Mouse (Mus musculus) B cell, adult 2 months (primary cell): ENCODE measurements around the gene Gstp2.
"Not testable (repeated sequence)": the region's sequence is repeated elsewhere in the genome, so short reads cannot be mapped to it uniquely, and the experiment has no call there.

Experiments
- DNase-seq, 2 experiments: peaks; one replicate each; pipeline ENCODE4 v3.0.0; 2022

Gstp2 gene

DNA sequence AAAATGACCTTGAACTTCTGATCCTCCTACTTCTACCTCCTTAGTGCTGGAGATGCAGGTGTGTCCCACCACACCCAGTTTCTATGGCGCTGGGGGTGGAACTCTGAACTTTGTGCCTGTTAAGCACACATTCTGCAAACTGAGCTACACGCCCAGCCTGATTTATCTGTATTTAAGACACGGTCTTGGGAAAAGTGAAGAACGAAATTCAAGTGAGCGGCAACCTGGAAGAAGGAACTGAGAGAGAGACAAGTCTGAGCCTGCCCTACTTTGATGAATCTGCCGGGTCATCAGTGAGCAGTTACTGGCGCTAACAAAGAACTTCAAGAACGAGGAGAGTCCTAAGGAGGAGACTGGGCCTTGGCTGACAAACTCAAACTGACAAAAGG is 1.0 kb upstream of the Gstp2 start:
- no peak for DNase-seq

DNA sequence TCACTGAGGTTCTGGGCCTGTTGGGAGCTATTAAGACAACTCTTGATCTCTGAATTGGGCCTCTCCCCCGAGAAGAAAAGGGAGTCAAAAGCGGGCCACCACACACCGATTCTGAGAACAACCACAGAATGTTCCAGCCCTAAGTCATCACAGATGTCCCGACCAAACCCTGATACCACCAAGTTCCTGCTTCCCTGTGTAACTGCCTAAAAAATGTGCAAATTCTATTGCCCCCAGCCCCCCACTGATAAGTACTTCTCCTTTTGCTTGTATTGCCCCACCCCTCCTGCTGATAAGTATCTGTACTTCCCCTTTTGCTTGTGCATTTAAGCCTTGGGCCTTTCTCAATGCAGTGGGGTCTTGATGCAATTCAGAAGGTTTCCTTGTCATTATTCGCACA is 1.7 kb downstream of the Gstp2 start:
- DNase-seq = peak in 1 of 2 experiments; percentile 28

DNA sequence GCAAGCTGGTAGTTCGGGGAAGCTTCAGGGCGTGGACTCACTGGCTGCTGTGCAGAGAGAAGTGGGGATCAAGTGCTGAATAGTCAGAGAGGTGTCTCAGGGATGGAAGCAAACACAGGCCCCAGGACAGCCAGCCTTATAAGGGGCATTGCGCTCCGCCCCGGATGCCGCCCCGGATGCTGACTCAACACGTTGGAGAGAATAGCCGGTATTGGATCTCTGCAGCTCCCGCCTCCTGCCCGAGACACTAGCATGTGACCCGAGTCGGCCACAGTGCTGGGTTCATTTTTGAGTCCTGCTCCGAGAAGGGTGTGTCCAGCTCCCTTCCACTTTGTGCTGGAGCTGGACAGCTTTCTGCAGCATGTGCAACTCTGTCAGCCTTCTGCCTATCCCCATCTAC is 3.7 kb downstream of the Gstp2 start:
- DNase-seq = peak in 1 of 2 experiments; percentile 17

DNA sequence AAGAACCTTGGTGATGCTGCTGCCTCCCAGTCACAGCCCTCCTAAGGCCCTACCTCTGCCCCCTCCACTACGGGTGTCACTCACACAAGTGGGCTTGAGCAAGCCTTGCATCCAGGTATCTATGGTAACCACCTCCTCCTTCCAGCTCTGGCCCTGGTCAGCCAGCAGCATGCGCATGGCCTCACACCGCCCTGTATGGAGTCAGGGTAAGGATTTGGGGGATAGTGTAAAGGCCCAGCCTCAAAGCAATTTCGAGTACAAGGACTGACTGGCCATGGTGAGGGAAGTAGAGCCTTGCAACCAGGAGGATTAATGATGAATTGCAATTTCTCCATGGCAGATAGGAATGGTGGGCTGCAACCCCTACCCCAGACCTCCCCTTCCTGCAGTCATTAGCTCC is 4.3 kb downstream of the Gstp2 start:
- not testable (repeated sequence) for DNase-seq

DNA sequence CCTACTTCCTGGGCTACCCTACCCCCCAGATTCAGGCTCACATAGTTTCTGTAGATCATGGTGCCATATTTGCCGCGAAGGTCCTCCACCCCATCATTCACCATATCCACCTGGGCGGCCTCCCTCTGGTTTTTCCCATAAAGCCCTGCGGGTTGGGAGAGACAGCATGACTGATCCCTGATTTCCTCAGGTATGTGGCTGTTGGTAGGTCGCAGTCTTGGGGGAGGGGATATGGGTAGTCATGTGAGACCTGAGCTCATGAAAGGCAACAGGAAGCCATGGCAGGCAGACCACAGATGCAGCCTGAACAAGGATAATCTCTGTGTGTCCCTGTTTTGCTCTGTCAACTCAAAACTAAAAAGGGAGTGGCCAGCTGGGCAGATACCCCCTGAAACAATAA is 4.9 kb downstream of the Gstp2 start:
- DNase-seq = not testable (repeated sequence)

DNA sequence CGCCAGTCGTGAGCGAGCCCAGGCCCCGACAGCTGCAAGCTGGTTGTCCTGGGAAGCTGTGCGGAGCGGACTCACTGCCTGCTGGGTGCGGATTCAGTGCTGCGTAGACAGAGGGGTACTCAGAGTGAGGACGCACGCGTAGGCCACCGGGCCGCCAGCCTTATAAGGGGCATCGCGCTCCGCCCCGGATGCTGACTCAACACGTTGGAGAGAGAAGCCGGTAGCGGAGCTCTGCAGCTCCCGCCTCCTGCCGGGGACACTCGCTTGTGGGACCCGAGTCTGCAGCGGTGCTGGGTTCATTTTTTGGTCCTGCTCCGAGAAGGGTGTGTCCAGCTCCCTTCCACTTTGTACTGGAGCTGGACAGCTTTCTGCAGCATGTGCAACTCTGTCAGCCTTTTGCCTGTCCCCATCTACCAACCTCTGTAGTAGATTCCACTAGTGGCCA is 8.0 kb downstream of the Gstp2 start, which contains the start of gene Gstp1:
TSS of gene Gstp1 (minus strand) at position 198 of the 445 bp plus-strand sequence.
- peak; percentile 84 to 86 for DNase-seq

DNA sequence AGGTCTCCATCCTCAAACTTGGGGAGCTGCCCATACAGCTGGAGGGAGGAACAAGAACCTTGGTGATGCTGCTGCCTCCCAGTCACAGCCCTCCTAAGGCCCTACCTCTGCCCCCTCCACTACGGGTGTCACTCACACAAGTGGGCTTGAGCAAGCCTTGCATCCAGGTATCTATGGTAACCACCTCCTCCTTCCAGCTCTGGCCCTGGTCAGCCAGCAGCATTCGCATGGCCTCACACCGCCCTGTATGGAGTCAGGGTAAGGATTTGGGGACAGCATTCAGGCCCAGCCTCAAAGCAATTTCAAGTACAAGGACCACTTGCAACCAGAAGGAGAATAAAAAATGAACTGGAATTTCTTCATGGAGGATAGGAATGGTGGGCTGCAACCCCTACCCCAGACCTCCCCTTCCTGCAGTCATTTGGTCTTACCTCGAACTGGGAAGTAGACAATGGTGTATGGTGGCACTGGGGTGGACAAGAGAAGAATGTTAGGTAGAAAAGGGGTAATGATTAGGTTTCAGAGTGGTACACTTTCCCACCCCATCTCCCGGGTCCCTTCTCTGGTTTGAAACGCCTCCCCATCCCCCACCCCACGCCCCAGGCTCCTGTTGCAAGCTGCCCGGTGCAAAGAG is 8.6 kb downstream of the Gstp2 start:
- DNase-seq = not testable (repeated sequence)

DNA sequence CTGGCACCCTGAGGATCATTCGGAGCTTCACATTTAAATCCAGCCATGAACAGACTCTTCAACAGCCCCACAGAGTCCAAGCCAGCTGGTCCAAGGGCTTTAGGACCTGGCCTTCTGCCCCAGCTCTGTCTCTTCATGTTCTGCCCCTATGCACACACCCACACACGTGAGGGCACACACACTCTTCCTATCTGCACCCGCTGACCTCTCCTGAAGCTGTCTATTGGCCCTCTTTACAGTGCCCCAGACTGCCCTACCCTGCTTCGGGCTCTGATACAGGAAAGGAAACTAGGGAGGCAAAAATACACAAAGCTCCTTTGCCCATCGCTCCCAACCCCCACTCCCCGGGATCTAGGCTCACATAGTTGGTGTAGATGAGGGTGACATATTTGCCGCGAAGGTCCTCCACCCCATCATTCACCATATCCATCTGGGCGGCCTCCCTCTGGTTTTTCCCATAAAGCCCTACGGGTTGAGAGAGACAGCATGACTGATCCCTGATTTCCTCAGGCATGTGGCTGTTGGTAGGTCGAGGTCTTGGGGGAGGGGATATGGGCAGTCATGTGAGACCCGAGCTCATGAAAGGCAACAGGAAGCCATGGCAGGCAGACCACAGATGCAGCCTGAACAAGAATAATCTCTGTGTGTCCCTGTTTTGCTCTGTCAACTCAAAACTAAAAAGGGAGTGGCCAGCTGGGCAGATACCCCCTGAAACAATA is 9.3 kb downstream of the Gstp2 start:
- DNase-seq = no peak

DNA sequence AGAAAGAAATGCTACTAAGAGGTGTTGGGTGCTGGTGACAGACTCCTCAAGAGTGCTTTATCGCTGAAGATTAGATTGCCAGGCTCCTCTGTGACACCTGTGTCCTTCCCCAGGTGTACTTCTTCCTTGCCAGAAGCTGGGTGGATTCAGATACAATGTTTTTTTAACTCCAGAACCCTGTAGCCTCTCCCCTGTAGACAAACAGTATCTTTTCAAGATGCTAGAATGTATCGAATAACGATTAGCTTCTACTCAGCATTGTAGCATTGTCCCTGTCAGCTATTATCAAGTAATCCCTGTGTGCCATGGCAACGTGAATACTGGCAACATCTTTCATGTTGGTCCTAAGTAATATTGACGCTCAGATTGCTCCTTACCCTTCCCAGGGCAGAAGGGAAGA is 12.1 kb downstream of the Gstp2 start:
- no peak for DNase-seq

DNA sequence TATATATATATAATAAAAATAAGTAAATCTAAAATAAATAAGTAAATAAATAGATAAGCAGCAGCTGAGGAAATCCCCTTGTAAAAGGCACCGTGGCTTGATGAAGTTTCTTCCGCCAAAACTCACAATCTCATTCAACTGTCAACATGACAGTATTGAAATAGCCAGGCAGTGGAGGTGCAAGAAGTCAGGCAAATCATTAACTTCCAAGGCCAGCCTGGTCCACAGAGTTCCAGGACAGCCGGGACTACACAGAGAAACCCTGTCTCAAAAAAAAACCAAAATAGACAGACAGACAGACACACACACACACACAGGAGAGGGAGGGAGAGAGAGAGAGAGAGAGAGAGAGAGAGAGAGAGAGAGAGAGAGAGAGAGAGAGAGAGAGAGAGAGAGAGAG is 12.5 kb downstream of the Gstp2 start:
- DNase-seq = no peak

DNA sequence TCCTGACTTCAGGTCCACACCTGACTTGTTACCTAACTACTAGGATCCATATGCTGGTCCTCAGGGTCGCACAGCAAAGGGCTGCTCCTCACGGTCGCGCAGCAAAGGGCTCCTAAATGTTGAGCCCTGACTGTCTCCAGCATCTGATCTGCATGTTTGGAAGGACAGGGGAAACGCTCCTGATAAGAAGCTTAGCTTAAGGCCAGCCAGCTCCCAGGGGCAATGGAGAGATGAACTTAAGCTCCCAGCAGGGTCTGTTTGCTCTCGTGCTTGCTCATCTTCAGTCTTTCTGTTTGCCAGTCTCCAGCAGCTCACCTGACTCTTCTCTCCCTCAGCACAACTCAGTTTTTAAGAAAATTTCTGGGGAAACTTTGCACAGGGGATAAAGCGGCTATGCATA is 13.2 kb downstream of the Gstp2 start:
- DNase-seq = no peak

DNA sequence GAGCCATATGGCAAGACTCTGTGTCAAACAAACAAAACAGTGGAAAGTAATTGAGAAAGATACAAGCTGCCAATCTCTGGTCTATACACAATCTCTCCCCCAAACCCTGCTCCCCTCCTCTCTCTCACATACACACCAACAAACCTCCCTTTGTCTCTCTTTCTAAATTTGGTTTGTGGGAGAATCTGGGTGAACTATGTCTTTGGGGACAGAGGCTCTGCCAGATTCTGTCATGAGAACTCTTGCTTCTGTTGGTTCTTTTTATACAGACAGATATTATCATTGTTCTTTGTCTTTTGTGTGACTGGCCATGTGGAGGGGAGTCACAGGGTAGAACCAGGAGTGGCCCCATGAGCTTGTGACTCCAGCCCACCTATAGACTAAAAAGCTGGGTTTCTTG is 18.2 kb downstream of the Gstp2 start:
- no peak for DNase-seq

DNA sequence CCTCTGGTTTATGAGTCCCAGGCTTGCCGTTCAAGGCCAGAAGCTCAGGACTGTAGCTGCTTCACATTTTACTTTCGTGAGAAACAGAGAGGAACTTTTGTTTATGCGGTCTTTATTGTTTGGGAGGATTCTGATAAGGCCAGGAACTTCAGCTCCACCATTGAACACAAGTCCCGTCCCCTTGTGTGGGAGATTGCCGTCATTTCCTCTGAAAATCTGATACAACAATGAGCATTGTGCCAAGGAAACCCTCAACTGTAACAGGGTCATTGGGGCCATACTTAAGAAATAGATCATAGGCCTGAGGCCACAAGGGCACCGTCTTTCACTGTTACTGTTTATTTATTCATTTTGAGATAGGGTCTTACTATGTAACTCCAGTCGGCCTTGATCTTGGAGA is 22.6 kb downstream of the Gstp2 start:
- DNase-seq = no peak

DNA sequence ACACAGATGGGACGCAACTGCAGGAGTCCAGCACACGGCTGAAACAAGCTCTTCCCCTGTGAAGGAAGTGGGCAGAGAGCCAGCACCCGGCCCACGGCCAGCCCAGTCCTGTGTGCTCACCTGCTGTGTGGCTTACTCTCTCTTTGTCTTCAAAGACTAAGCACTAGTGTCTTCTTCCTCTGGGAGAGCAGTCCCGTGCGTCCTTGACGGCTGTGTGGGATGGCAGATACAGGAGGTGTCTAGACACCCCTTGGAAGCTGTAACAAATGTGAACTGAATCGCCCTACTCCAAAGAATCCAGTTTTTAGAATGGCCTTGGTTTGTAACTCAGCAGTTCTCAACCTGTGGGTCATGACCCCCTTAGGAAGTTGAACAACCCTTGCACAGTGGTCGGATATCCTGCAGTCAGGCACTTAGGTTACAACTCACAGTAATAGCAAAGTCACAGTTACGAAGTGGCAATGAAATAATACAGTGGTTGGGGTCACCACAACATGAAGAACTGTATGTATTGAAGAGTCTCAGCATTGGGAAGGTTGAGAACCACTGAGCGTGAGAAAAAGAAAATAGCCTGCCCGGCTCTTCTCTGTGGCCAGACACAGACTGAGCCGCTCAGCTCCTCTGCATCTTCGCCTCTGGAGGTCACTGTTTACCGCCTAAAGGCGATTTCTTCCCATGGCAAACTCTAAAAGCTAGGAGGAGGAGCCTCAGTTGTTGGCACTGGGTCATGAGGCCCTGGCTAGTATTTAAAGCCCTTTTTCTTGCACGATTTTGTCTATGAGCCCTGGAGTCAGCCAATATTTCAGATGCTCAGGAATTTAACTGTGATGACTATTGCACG is 26.9 kb downstream of the Gstp2 start:
- peak; percentile 69 to 74 for DNase-seq

DNA sequence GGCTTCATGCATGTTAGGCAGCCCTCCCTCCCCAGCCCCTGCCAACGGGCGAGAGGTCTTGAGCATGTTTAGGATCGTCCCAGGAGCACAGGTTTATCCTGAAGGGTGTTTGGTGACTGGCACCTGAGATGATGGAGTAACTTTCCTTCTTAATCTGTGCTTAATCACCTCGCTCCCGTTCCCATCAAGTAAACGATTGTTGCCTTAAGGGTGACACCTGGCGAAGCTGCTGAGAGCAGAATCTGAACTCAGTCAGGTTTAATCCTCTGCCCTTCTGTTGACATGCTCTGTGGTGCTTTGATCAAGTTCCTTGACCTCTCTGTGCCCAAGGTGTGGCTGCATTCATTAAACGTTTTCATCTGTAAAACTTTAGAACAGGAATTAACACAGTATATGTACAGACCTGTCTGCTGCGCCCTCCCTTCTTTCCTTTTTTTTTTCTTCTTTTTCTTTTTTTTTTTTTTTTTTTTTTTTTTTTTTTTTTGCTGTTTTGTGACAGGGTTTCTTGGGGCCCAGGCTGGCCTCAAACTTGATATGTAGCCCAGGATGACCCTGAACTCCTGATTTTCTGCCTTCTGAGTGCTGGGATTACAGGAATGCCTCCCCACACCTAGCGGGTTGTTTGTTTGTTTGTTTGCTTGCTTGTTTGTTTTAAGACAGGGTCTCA is 27.8 kb downstream of the Gstp2 start:
- DNase-seq = no peak

DNA sequence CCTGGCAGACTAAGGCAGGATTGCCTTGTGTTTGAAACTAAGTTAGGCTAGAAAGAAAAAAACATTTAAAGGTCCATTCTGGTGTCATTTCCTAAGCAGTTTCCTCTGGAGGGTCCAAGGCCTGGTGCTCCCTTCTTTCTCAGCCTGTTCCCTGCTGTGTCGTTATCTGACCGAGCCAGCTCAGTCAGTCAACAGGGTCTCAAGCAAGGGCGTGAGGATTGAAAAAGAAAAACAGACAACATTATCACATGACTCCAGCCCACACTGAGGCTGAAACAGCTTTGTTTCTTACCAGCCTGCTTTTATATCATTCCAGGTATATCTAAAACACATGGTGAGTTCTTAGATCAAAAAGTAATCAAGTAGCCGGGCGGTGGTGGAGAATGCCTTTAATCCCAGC is 30.2 kb downstream of the Gstp2 start:
- no peak for DNase-seq

DNA sequence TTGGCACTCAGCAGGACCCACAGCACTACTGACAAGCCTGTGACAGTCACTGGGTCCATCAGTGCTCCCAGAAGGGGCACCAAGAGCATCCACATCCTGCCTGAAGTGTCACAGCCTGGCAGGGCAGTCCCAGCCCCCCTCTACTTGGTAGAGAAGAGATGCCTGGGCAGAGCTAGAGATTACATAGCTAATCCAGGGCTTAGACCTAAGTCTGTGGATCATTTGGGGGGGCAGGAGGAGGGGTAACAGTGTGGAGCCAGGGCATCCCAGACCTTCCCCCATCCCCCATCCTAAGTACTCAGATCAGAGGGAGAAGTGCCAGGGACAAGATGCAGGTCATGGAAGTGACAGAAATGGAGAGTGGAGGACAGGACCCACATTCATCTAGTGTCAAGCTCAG is 31.0 kb downstream of the Gstp2 start:
- no peak for DNase-seq

DNA sequence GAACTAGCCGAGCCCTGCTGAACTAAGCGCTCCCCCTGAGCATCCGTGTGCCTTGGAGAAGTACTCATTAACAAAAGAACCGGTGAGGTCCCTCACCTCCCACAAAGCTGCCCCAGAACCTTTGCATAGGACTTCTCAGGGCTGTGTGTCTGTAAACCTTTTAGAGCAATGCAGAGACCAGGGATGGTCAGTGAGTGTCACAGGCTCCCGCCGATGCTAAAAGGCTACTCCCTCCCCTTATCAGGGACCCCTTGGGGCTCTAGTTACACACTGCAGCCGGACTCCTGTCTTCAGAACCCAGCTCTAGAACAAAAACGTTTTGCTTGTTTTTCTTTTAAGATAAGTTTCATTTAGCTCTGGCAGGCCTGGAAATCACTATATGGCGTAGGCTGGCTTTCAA is 32.8 kb downstream of the Gstp2 start:
- DNase-seq = no peak

DNA sequence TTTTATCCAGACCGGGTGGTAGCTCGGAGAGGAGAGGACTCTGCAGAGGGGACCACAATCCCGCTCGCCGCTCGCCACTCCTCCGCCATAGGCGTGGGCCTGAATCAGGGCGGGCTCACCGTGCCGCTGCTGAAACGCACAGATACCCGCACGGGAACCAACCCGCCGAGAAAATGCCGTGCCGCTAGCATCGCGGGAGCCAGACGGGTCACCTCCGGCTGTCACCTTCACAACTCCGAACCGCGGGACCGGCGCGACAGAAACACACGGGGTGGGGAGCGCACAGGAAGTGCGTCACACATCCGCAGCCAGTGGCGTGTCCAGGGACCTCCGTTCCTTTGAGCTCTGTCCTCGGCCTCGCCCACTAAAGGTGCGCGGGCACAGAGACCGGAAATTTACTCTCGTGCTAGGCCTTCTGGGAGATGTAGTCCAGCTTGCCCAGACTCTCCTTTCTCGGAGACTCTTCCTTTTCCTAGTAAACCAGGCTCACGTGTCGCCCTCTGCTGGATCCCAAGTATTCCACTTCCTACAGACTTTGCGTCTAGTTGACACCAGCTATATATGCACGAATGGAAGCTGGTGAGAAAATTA is 33.3 kb downstream of the Gstp2 start, which contains the start of gene Ndufv1:
TSS of gene Ndufv1 (minus strand) at position 375 of the 591 bp plus-strand sequence.
- peak; percentile 94 to 95 for DNase-seq

DNA sequence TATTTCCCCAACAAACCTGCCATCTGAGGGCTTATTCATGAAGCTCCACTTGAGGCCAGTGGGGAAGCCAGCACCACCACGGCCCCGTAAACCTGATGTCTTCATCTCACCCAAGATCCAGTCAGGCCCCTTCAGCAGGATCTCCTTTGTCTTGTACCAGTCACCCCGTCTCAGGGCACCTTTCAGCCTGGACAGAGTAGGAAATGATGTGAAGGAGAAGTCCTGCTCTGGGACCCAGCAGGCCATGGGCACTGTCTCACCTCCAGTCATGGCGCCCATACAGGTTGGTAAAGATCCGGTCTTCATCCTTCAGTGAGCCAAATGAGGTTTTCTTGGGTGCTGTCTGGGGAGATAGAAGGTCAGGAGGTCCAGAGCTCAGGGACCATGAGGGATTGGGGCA is 34.7 kb downstream of the Gstp2 start:
- no peak for DNase-seq

DNA sequence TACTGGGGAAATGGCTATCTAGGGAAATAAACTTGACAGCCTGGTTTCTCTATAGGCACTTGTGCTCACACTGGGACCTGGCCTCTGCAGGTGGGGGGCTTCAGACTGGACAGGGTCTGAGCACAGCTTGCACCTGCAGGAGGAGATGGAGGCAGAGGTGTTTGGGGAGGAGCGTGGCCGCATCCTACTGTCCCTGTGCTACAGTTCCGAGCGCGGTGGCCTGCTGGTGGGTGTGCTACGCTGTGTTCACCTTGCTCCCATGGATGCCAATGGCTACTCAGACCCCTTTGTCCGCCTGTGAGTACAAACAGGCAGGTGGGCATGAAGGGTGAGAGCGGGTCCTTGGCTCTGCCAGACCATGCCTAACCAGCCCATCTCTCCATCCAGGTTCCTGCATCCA is 39.9 kb downstream of the Gstp2 start:
- no peak for DNase-seq

DNA sequence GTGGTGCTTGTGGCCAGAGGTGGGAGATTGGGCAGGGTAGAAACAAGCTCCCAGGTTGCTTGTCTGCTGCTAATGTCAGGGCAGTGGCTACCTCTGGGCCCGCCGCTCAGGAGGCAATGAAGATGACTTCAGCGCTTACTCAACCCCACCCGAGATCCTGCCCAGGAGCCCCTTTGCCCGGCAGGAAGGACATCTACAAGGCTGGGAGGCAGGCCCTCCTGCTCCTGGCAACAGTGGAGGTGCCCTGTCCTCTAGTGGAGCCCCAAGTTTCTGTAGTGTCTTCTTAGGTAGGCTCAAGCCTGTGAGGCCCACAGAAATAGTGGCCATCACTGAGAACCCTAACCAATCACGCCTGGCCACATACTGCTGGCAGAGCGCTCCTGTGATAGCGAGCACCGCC is 40.7 kb downstream of the Gstp2 start:
- DNase-seq = no peak

DNA sequence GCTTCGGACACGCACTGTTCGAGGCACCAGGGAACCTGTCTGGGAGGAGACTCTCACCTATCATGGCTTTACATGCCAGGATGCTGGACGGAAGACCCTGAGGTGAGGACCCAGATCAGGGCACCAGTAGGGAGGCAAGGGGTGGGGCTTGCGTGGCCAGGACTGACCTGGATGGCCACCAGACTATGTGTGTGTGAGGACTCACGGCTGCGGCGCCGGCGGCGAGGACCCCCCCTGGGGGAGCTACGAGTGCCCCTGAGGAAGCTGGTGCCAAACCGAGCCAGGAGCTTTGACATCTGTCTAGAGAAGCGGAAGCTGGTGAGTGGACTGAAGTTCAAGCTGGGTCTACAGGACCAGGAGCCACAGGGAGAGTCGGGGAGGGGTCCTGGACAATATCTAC is 41.5 kb downstream of the Gstp2 start:
- DNase-seq = no peak
